Mouse (Mus musculus) leukemia stem cell, adult 10-12 weeks (primary cell): ENCODE measurements around the gene Clec16a. TPM values are rescaled to one million over a fixed set of nuclear protein-coding genes. Genes with fewer than 3 reads are reported as not detected.

Experiments used
- polyA plus RNA-seq: library from polyadenylated mRNA; stranded (reverse); fragments of >175 nt; gene quantifications from 2 replicates; pipeline ENCODE4 v1.2.3, GENCODE M21; 2012; ENCODE audit warnings: low replicate concordance

Gene Clec16a
- 17.4 and 23.2 TPM in 2 replicates for polyA plus RNA-seq

DNA sequence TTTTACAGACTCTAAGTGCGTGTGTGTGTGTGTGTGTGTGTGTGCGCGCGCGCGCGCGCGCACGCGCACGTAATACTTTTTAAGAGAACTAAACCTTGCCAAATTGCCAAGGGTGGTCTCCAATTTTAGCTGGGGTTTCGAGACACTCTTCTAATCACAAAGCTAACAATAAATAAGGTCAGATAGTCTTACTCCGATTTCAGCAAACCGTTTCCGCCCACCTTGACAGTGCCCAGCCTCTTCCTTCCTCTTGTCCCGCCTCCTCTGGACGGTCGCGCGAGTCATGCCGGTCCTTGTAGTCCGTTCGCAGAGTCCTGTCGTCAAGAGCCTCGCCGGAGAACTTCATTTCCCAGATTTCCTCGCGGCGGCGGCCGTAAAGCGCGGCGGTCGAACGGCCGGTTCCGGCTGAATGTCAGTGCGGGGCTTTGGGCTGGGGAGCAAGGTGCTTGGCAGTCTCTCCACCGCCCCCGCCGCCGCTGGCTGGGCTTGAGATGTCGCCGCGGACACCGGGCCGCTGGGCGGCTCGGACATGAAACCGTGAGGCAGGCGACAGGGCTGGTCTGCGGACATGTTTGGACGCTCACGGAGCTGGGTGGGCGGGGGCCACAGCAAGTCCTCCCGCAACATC is at the start of gene Clec16a:
TSS of gene Clec16a (plus strand) at position 345 of the 628 bp plus-strand sequence.

DNA sequence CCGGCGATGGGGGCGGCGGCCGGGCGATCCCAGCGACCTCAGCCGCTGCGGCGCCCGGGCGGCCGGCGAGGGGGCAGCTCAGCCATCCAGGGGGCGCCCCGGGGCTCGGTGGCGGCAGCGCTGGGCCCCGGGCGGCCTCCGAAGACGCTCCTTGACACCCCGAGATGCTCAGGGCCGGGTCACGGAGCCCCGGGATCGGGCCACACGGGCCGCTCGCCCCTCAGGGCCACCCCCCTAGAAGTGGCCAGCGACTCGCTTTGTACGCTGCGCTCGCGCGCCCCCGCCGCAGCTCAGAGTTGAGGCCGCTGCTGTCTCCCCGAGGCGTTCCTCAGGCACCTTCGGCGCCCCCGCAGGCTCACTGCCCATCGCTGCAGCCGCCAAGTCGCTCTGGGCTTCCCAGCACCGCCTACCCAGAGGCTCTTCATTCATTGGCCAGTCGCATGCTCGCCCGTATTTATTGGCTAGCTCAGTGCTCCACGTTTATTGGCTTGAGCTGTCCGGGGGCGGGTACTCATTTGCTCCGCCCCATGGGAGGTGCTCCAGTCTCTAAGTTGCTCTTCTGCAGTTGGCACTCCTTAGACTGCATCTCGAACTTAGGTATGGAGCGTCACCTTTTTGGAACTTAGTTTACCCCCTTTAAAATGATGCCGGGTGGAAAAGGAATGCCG is 2.3 kb upstream of the Clec16a start, which contains the start of gene Dexi:
TSS of gene Dexi (minus strand) at position 357 of the 668 bp plus-strand sequence.

DNA sequence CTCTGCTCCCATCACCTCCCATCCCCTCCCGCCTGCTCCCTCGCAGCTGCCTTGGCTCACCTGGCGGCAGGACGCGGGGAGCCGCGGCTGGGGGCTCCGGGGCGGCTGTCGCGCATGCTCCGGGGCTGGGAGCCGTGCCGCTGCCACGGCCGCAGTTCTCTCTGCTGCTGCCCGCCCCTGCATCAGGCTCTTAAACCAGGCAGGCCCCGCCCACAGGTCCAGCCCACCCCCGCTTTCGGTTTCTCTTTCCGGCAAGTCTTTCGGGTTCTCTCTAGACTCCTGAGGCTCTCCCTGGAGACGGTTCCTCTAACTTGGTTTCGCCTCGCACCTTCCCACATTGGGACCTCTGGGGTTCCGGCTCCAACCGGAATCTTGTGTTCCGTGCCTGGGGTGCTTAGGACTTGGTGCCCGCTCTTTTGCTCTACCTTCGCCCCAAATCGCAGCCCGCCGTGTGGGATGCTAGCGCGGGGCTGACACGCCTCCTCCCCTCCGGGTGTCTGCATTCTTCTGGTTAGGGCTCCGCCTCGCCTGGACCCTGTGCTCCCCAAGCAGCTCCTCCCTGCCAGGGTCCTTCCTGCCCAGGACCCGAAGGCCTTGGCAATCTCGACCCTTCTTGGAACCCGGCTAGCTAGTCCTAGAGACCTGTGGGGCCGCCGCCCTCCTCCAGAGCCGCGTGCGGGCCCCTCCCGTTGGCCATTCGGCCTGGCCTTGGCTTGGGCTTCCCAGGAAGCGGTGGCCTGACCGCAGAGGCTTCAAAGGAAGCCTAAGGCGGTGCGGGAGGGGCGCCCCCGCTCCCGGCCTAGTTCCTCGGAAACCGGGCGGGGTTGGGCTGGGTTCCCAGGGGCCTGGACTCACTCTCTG is 240.5 kb downstream of the Clec16a start, which contains the start of gene Socs1:
TSS of gene Socs1 (minus strand) at position 166 of the 861 bp plus-strand sequence.

GRCm38 (mm10) chr16:10788271-10788670 is 243.1 kb downstream of the Clec16a start, which contains the start of gene Tnp2:
Tnp2 (minus strand) TSS chr16:10788660.

DNA sequence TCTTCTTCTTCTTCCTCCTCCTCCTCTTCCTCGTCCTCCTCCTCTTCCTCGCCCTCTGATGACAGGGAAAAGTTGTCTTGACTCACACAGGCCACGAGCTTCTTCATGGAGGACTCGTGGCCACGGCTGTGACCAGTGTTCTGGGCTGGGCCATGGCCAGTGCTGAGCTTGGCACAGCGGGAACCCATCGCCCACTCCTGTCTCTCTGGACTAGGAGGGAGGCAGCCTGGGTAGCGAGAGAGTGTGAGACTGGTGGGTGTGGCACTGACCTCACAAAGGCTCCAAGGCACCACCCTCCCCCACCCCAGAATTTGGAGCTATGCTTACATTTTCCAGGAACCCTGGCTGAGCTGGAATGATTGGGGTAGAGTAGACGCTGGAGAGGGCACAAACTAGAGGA is 245.6 kb downstream of the Clec16a start, which contains the start of gene Prm3:
TSS of gene Prm3 (minus strand) at position 213 of the 400 bp plus-strand sequence.

Other genes starting within 250 kb of the Clec16a start
- gene Emp2, start 231.4 kb upstream of the Clec16a start, polyA plus RNA-seq, result 0.24 and 0.82 TPM in 2 replicates
- 0.09 and 0.25 TPM in 2 replicates for gene Tekt5, start 149.8 kb upstream of the Clec16a start, polyA plus RNA-seq
- gene Nubp1, start 133.4 kb upstream of the Clec16a start, polyA plus RNA-seq, result 21.3 and 24.8 TPM in 2 replicates
- not detected in 2 replicates for gene Tvp23a, start 98.0 kb upstream of the Clec16a start, polyA plus RNA-seq
- 24.3 and 33.6 TPM in 2 replicates for gene Ciita, start 65.3 kb upstream of the Clec16a start, polyA plus RNA-seq
- gene Dexi, start 2.3 kb upstream of the Clec16a start, polyA plus RNA-seq, result 26.1 and 42.4 TPM in 2 replicates
- 19.1 and 41.6 TPM in 2 replicates for gene Socs1, start 240.2 kb downstream of the Clec16a start, polyA plus RNA-seq
- 0.51 TPM in 1 of 2 replicates, not detected in the other for gene Tnp2, start 243.3 kb downstream of the Clec16a start, polyA plus RNA-seq
- gene Prm3, start 245.6 kb downstream of the Clec16a start, polyA plus RNA-seq, result not detected in 2 replicates